Mouse (Mus musculus): ENCODE measurements around the gene Runx2. TPM values are rescaled to one million over a fixed set of nuclear protein-coding genes. Genes with fewer than 3 reads are reported as not detected.

Gene Runx2
- polyA plus RNA-seq, 1 experiment = not detected

GRCm38 (mm10) chr17:44599132-44599531 lies 215.5 kb downstream of the Runx2 start:
- WGBS = 97% methylated on average over 2 of the region's 2 CpGs
- H3K4me1 ChIP-seq (ENCODE audit: control insufficient read depth, insufficient read depth, low read length) = peaks cover 14% of the 10 kb centered on the region
- no peak for TF ChIP-seq CTCF (IDR thresholded peaks at IDR 0.05; ENCODE audit: insufficient read depth, low read depth, low read length)
- no peak for TF ChIP-seq POLR2A (IDR thresholded peaks at IDR 0.05; ENCODE audit: insufficient read depth, low read depth, low read length)
- H3K27ac ChIP-seq (ENCODE audit: insufficient read depth, low read depth, low read length) = no peak overlapping the region
- H3K4me3 ChIP-seq (ENCODE audit: insufficient read depth, low read depth, low read length) = no peak overlapping the region

- H3K27ac ChIP-seq (ENCODE audit: insufficient read depth, low read depth, low read length) = peak overlapping the region; percentile 16; the same call in 1 of the 2 replicates
- WGBS = 42% methylated on average over 8 of the region's 8 CpGs
- no peak overlapping the region for H3K4me3 ChIP-seq (ENCODE audit: insufficient read depth, low read depth, low read length)
- TF ChIP-seq CTCF (IDR thresholded peaks at IDR 0.05; ENCODE audit: insufficient read depth, low read depth, low read length) (no peak), POLR2A (IDR thresholded peaks at IDR 0.05; ENCODE audit: insufficient read depth, low read depth, low read length) (no peak)
- H3K4me1 ChIP-seq (ENCODE audit: control insufficient read depth, insufficient read depth, low read length) = peaks cover 14% of the 10 kb centered on the region
Measured at GRCm38 (mm10) chr17:44597918-44598504, 216.6 kb downstream of the Runx2 start.

GRCm38 (mm10) chr17:44592737-44593090 lies 221.9 kb downstream of the Runx2 start:
- no peak for TF ChIP-seq CTCF (IDR thresholded peaks at IDR 0.05; ENCODE audit: insufficient read depth, low read depth, low read length)
- TF ChIP-seq POLR2A (IDR thresholded peaks at IDR 0.05; ENCODE audit: insufficient read depth, low read depth, low read length) = no peak
- no peaks in the 10 kb centered on the region for H3K4me1 ChIP-seq (ENCODE audit: control insufficient read depth, insufficient read depth, low read length)
- no peak overlapping the region for H3K27ac ChIP-seq (ENCODE audit: insufficient read depth, low read depth, low read length)
- H3K4me3 ChIP-seq (ENCODE audit: insufficient read depth, low read depth, low read length) = no peak overlapping the region
- 96% methylated on average over 6 of the region's 6 CpGs for WGBS

- WGBS = 85% methylated on average over 16 of the region's 16 CpGs
- no peaks in the 10 kb centered on the region for H3K4me1 ChIP-seq (ENCODE audit: control insufficient read depth, insufficient read depth, low read length)
- no peak overlapping the region for H3K4me3 ChIP-seq (ENCODE audit: insufficient read depth, low read depth, low read length)
- TF ChIP-seq POLR2A (IDR thresholded peaks at IDR 0.05; ENCODE audit: insufficient read depth, low read depth, low read length) (no peak), CTCF (IDR thresholded peaks at IDR 0.05; ENCODE audit: insufficient read depth, low read depth, low read length) (no peak)
- no peak overlapping the region for H3K27ac ChIP-seq (ENCODE audit: insufficient read depth, low read depth, low read length)
Measured at GRCm38 (mm10) chr17:44592067-44592736, 222.4 kb downstream of the Runx2 start.

- Histone ChIP-seq H3K4me1 (ENCODE audit: control insufficient read depth, insufficient read depth, low read length) (no peaks in the 10 kb centered on the region), H3K27ac (ENCODE audit: insufficient read depth, low read depth, low read length) (no peak overlapping the region), H3K4me3 (ENCODE audit: insufficient read depth, low read depth, low read length) (no peak overlapping the region)
- 64% methylated on average over 3 of the region's 3 CpGs for WGBS
- no peak for TF ChIP-seq POLR2A (IDR thresholded peaks at IDR 0.05; ENCODE audit: insufficient read depth, low read depth, low read length)
- no peak for TF ChIP-seq CTCF (IDR thresholded peaks at IDR 0.05; ENCODE audit: insufficient read depth, low read depth, low read length)
Measured at GRCm38 (mm10) chr17:44588470-44588869, 226.1 kb downstream of the Runx2 start.

GRCm38 (mm10) chr17:44588020-44588419 lies 226.6 kb downstream of the Runx2 start:
- Histone ChIP-seq H3K27ac (ENCODE audit: insufficient read depth, low read depth, low read length) (no peak overlapping the region), H3K4me3 (ENCODE audit: insufficient read depth, low read depth, low read length) (no peak overlapping the region), H3K4me1 (ENCODE audit: control insufficient read depth, insufficient read depth, low read length) (no peaks in the 10 kb centered on the region)
- 61% methylated on average over 3 of the region's 3 CpGs for WGBS
- TF ChIP-seq POLR2A (IDR thresholded peaks at IDR 0.05; ENCODE audit: insufficient read depth, low read depth, low read length) (no peak), CTCF (IDR thresholded peaks at IDR 0.05; ENCODE audit: insufficient read depth, low read depth, low read length) (no peak)

GRCm38 (mm10) chr17:44586196-44586595 lies 228.4 kb downstream of the Runx2 start:
- TF ChIP-seq POLR2A (IDR thresholded peaks at IDR 0.05; ENCODE audit: insufficient read depth, low read depth, low read length) (no peak), CTCF (IDR thresholded peaks at IDR 0.05; ENCODE audit: insufficient read depth, low read depth, low read length) (no peak)
- Histone ChIP-seq H3K4me3 (ENCODE audit: insufficient read depth, low read depth, low read length) (no peak overlapping the region), H3K27ac (ENCODE audit: insufficient read depth, low read depth, low read length) (no peak overlapping the region), H3K4me1 (ENCODE audit: control insufficient read depth, insufficient read depth, low read length) (no peaks in the 10 kb centered on the region)
- WGBS = 66% methylated on average over 3 of the region's 3 CpGs

- no peak for TF ChIP-seq POLR2A (IDR thresholded peaks at IDR 0.05; ENCODE audit: insufficient read depth, low read depth, low read length)
- no peak for TF ChIP-seq CTCF (IDR thresholded peaks at IDR 0.05; ENCODE audit: insufficient read depth, low read depth, low read length)
- whole genome bisulfite sequencing = 82% methylated on average over 6 of the region's 6 CpGs
Measured at GRCm38 (mm10) chr17:44584781-44585180, 229.8 kb downstream of the Runx2 start.

GRCm38 (mm10) chr17:44577791-44578190 lies 236.8 kb downstream of the Runx2 start:
- WGBS = 15% methylated on average over 5 of the region's 5 CpGs
- no peak overlapping the region for H3K27ac ChIP-seq (ENCODE audit: insufficient read depth, low read depth, low read length)
- TF ChIP-seq CTCF (IDR thresholded peaks at IDR 0.05; ENCODE audit: insufficient read depth, low read depth, low read length) = no peak
- TF ChIP-seq POLR2A (IDR thresholded peaks at IDR 0.05; ENCODE audit: insufficient read depth, low read depth, low read length) = no peak
- peaks cover 4% of the 10 kb centered on the region; the same call in 1 of the 2 replicates for H3K4me1 ChIP-seq (ENCODE audit: control insufficient read depth, insufficient read depth, low read length)
- no peak overlapping the region for H3K4me3 ChIP-seq (ENCODE audit: insufficient read depth, low read depth, low read length)

More at GRCm38 (mm10) chr17:44584781-44585180, 229.8 kb downstream of the Runx2 start:
- no peak overlapping the region for H3K4me3 ChIP-seq (ENCODE audit: insufficient read depth, low read depth, low read length)
- H3K27ac ChIP-seq (ENCODE audit: insufficient read depth, low read depth, low read length) = no peak overlapping the region
- no peaks in the 10 kb centered on the region for H3K4me1 ChIP-seq (ENCODE audit: control insufficient read depth, insufficient read depth, low read length)

Data from olfactory bulb, adult 2 months (tissue).